9 mouse cellular contexts compared by ENCODE assay signal in the genomic region with DNA sequence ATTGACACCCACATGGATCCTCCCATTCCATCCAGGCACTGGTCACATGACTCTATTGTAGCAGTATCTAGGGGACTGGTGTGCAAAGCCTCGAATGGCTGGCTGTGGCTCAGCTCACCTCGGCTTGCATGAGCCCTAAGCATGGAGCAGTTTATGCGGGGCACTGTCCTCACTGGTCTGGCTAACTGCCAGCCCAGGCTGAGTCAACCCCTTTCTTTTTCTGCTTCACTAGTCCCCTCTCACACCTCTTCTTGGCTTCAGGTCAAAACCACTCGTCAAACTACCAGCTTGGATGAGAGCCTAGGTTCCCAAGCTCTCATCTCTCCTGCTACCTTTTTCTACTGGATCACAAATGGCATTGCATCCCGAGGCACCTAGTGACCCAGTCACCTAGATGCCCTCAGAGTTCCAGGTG. TPM values are rescaled to one million over a fixed set of nuclear protein-coding genes. Genes with fewer than 3 reads are reported as not detected.
DNase-seq lines count a peak whose midpoint lies in the region; ATAC-seq and TF ChIP-seq lines count a peak whose summit lies in the region.
"Had no signal": no experiment of that assay in that cellular context is flagged by ENCODE, and none has a peak within 500 bp of the region (broad histone marks: within the 10 kb centered on the region; RNA-seq: fewer than 3 reads in every experiment).

No protein-coding gene starts in this region.

- ATAC-seq in kidney, embryonic 16.5 days (ENCODE audit: low FRiP score, low TSS enrichment) = peak; percentile 47; the same call in 1 of the 2 replicates
- ATAC-seq in erythroblast, adult 5-6 weeks (replicated peaks; ENCODE audit: low FRiP score, poor library complexity, severe bottlenecking) = no peak

- H3K4me2 ChIP-seq in kidney, embryonic 16.5 days (replicated peaks; ENCODE audit: low read depth, low read length) = no peak overlapping the region

- no peaks in the 10 kb centered on the region for H3K27me3 ChIP-seq in kidney, embryonic 16.5 days (ENCODE audit: insufficient read depth, low read length)

- 45% methylated on average over 5 of the region's 5 CpGs for WGBS in kidney, embryonic 16.5 days

- H3K4me3 ChIP-seq in kidney, embryonic 16.5 days (ENCODE audit: low read length) = no peak overlapping the region
- no peak overlapping the region for H3K4me3 ChIP-seq in gastrocnemius, adult 2 months

- no peak for TF ChIP-seq CTCF in gastrocnemius, adult 2 months (IDR thresholded peaks at IDR 0.05)

- H3K9ac ChIP-seq in kidney, embryonic 16.5 days (replicated peaks; ENCODE audit: low read length) = no peak overlapping the region

- peaks cover 4% of the 10 kb centered on the region; the same call in 1 of the 2 replicates for H3K4me1 ChIP-seq in kidney, embryonic 16.5 days (ENCODE audit: insufficient read depth, low read length)

- H3K36me3 ChIP-seq in kidney, embryonic 16.5 days (ENCODE audit: insufficient read depth, low read length) = no peaks in the 10 kb centered on the region

- H3K9me3 ChIP-seq in kidney, embryonic 16.5 days (ENCODE audit: low read length) = no peaks in the 10 kb centered on the region

- no peak overlapping the region for H3K27ac ChIP-seq in kidney, embryonic 16.5 days (ENCODE audit: low read length)
- no peak overlapping the region for H3K27ac ChIP-seq in gastrocnemius, adult 2 months

- intact Hi-C loops in gastrocnemius, adult 2 months (cut with DNase I) = no loop called here

- peak; percentile 23 to 38 for DNase-seq in heart, adult 18-20 months
- DNase-seq in heart, adult 11 months = no peak
- DNase-seq in 3T3-L1 (ENCODE audit: low read depth, low spot score) = peak; percentile 72
- DNase-seq in cerebellum, adult 18-20 months = peak; percentile 82 to 83
- no peak for DNase-seq in gastrocnemius, adult 2 months
- DNase-seq in thymus, postnatal 10 days (ENCODE audit: low spot score in 2 of 2) = no peak
- DNase-seq: liver had no signal

RNA-seq across cellular contexts. Expression of a gene that starts 51.5 kb away (rescaled TPM):
- 1 to 10 TPM; 5.9 to 7.2 TPM for total RNA-seq in heart, adult 18-20 months (2021)
- polyA plus RNA-seq in kidney, embryonic 16.5 days (2015; fragmentation: Nextera tagmentation; extraction: Ambion mirVana) = 6.7 and 8.1 TPM in 2 replicates
- total RNA-seq in erythroblast, adult 5-6 weeks (2015; ENCODE audit: low replicate concordance) = not detected in 2 replicates
- total RNA-seq in erythroblast, adult 5-6 weeks (2017; ENCODE audit: low replicate concordance) = 0.56 TPM in 1 of 2 replicates, not detected in the other
- total RNA-seq in gastrocnemius, adult 2 months (2021) = 1 to 10 TPM; 3.0 to 6.0 TPM

Comparison
In these comparisons a context has a peak if more than half of its experiments do, and no peak if none do; other contexts are left out.
1. DNase-seq: peak in heart, adult 18-20 months (2 of 2), 3T3-L1 (single experiment) and cerebellum, adult 18-20 months (2 of 2); none in heart, adult 11 months (single experiment), gastrocnemius, adult 2 months (single experiment) and thymus, postnatal 10 days (0 of 2).